Comparison of ENCODE assay signal across 8 mouse cellular contexts in the genomic region with DNA sequence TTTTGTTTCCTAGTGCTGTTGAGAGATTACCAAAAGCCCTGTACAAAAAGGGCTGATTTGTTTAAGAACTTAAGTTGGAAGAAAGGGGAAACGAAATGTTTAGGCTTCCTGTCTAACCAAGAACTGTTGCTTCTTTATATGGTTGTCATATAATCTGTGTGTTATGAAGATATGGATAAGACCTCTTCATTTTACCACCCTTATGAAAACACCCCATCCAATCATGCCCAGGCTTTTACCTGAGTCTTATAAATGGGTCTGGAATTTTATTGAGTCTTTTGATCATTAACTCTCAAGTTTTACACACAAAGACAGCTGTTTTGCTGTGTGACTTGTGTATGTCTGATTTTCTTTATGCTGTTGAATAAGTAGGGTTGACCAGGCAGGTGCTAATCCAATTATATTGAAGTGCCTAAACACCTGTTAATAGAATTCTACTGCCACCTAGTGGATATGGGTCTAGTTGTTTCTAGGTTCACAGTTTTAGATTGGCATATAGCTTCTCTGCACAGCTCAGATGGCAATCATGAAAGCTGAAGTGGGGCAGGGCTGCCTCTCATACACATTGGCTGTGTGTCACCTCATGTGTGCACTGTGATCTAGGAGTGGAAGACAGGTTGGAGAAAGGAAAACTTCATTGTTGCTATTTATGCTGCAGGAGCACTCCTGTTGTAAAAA. TPM values are rescaled to one million over a fixed set of nuclear protein-coding genes. Genes with fewer than 3 reads are reported as not detected.
DNase-seq lines count a peak whose midpoint lies in the region; ATAC-seq and TF ChIP-seq lines count a peak whose summit lies in the region.

No protein-coding gene starts in this region.

- no peak overlapping the region for H3K27ac ChIP-seq in ES-E14 (ENCODE audit: insufficient read depth, low read depth, low read length, poor library complexity, severe bottlenecking)
- no peak overlapping the region for H3K27ac ChIP-seq in stomach, postnatal 0 days (replicated peaks)

- 62% methylated on average over 1 of the region's 1 CpGs for WGBS in stomach, postnatal 0 days

- H3K27me3 ChIP-seq in stomach, postnatal 0 days (ENCODE audit: control insufficient read depth, insufficient read depth, low read length), result no peaks in the 10 kb centered on the region

- TF ChIP-seq CTCF in stomach, postnatal 0 days (IDR thresholded peaks at IDR 0.05; ENCODE audit: low read depth), result peak; percentile 85

- H3K4me2 ChIP-seq in stomach, postnatal 0 days (replicated peaks; ENCODE audit: low read depth), result no peak overlapping the region

- peaks cover 6% of the 10 kb centered on the region for H3K36me3 ChIP-seq in ES-E14 (ENCODE audit: control insufficient read depth, insufficient read depth, low read length, poor library complexity, severe bottlenecking)
- H3K36me3 ChIP-seq in stomach, postnatal 0 days (ENCODE audit: control insufficient read depth, insufficient read depth, low read length), result peaks cover 5% of the 10 kb centered on the region; the same call in 1 of the 2 replicates

- peak; percentile 74 for ATAC-seq in stomach, postnatal 0 days (ENCODE audit: low FRiP score, low TSS enrichment)

- H3K9me3 ChIP-seq in ES-E14 (ENCODE audit: control insufficient read depth, insufficient read depth, low read depth, low read length), result no peaks in the 10 kb centered on the region
- no peaks in the 10 kb centered on the region for H3K9me3 ChIP-seq in stomach, postnatal 0 days (ENCODE audit: control insufficient read depth, low read length)

- peak; percentile 3 for DNase-seq in kidney, adult 11 months
- no peak for DNase-seq in kidney, postnatal 25 days
- DNase-seq in ES-E14 (ENCODE audit: low read depth, low spot score), result peak; percentile 48
- DNase-seq in cerebellum, postnatal 14 days, result peak; percentile 26 to 67
- DNase-seq in hindlimb bud, embryonic 11.5 days (ENCODE audit: extremely low spot score, low read depth, low spot score), result peak; percentile 46
- peak; percentile 15 for DNase-seq in lung, postnatal 14 days
- DNase-seq in stomach, postnatal 0 days (ENCODE audit: low spot score), result no peak
- DNase-seq in adrenal gland, postnatal 25 days, result no peak

- no peaks in the 10 kb centered on the region for H3K4me1 ChIP-seq in ES-E14 (ENCODE audit: control insufficient read depth in 2 of 2, insufficient read depth in 2 of 2, low read length in 2 of 2, poor library complexity in 1 of 2)
- no peaks in the 10 kb centered on the region for H3K4me1 ChIP-seq in stomach, postnatal 0 days (replicated peaks; ENCODE audit: control insufficient read depth, insufficient read depth)

- in situ Hi-C loops in ES-E14 (cut with MboI; ENCODE audit: low sequenced_read_pairs in 2 of 2, unreplicated experiment in 2 of 2), result no loop called here

- no peak for TF ChIP-seq EP300 in stomach, postnatal 0 days (optimal IDR thresholded peaks at IDR 0.05)

- no peak overlapping the region for H3K9ac ChIP-seq in ES-E14 (ENCODE audit: insufficient read depth, low read depth, low read length, poor library complexity, severe bottlenecking)
- no peak overlapping the region for H3K9ac ChIP-seq in stomach, postnatal 0 days (ENCODE audit: low read length)

- H3K4me3 ChIP-seq in ES-E14 (ENCODE audit: insufficient read depth in 1 of 2, low read depth in 1 of 2, low read length in 2 of 2, poor library complexity in 1 of 2, severe bottlenecking in 1 of 2), result no peak overlapping the region
- H3K4me3 ChIP-seq in stomach, postnatal 0 days (ENCODE audit: low read depth, low read length), result no peak overlapping the region

TF ChIP-seq in ES-E14, 5 proteins besides CTCF, POLR2A, EP300 and RAD21:
- peak; percentile 75 for TF ChIP-seq ZC3H11A (IDR thresholded peaks at IDR 0.05; ENCODE audit: borderline replicate concordance, low read depth, low read length)
- TF ChIP-seq ZNF384 (IDR thresholded peaks at IDR 0.05; ENCODE audit: low read depth, low read length), result no peak

RNA-seq across cellular contexts. Expression of gene Sept7, which starts 57.4 kb away (rescaled TPM):
- total RNA-seq in ES-E14 (2012; rRNA removed), result 58.6 and 110 TPM in 2 replicates
- 154 and 175 TPM in 2 replicates for polyA plus RNA-seq in stomach, postnatal 0 days (2015; fragmentation: Nextera tagmentation; extraction: Ambion mirVana)
- total RNA-seq in adrenal gland, postnatal 25 days (2021), result 112 and 116 TPM in 2 replicates

Comparison
In these comparisons a context has a peak if more than half of its experiments do, and no peak if none do; other contexts are left out.
1. DNase-seq: peak in kidney, adult 11 months (single experiment), ES-E14 (single experiment), cerebellum, postnatal 14 days (2 of 2), hindlimb bud, embryonic 11.5 days (single experiment) and lung, postnatal 14 days (single experiment); none in kidney, postnatal 25 days (0 of 2), stomach, postnatal 0 days (single experiment) and adrenal gland, postnatal 25 days (single experiment).